Mouse (Mus musculus) liver, embryonic 11.5 days (tissue): ENCODE measurements around the gene Tns3. TPM values are rescaled to one million over a fixed set of nuclear protein-coding genes. Genes with fewer than 3 reads are reported as not detected.

Experiments used
- ATAC-seq: fragments of 200-750 bp; cut with Nextera tagmentation; replicated peaks from 2 replicates; pipeline ENCODE4 v1.8.0; 2017; ENCODE audit warnings: moderate number of reproducible peaks, mild to moderate bottlenecking, moderate TSS enrichment, moderate library complexity; ENCODE audit not compliant: low FRiP score
- DNase-seq: peaks from one replicate; pipeline ENCODE4 v3.0.0-alpha.2; 2017; ENCODE audit warnings: low spot score
- H3K27ac ChIP-seq: fragments of 300-500 bp; sonication (generic); 2 replicates; pipeline ENCODE4 v1.5.1; 2014; ENCODE audit warnings: mild to moderate bottlenecking, low read depth, low read length, control low read depth
- H3K27me3 ChIP-seq: fragments of 300-500 bp; sonication (generic); replicated peaks from 2 replicates; pipeline ENCODE4 v1.6.1; 2014; ENCODE audit warnings: low read length, mixed read lengths; ENCODE audit not compliant: control insufficient read depth, insufficient read depth
- H3K36me3 ChIP-seq: fragments of 300-500 bp; sonication (generic); 2 replicates; pipeline ENCODE4 v1.6.1; 2014; ENCODE audit warnings: mild to moderate bottlenecking, low read length, moderate library complexity, mixed read lengths; ENCODE audit not compliant: control insufficient read depth, insufficient read depth
- H3K4me1 ChIP-seq: fragments of 300-500 bp; sonication (generic); replicated peaks from 2 replicates; pipeline ENCODE4 v1.6.1; 2014; ENCODE audit warnings: low read length, mixed read lengths; ENCODE audit not compliant: control insufficient read depth, insufficient read depth
- H3K4me2 ChIP-seq: fragments of 300-500 bp; sonication (generic); 2 replicates; pipeline ENCODE4 v1.6.1; 2014; ENCODE audit warnings: mild to moderate bottlenecking, control low read depth, moderate library complexity
- H3K4me3 ChIP-seq: fragments of 300-500 bp; sonication (generic); 2 replicates; pipeline ENCODE4 v1.5.1; 2014; ENCODE audit warnings: low read depth, low read length, control low read depth
- H3K9ac ChIP-seq: fragments of 300-500 bp; sonication (generic); 2 replicates; pipeline ENCODE4 v1.6.1; 2014; ENCODE audit warnings: low read depth, low read length, control low read depth
- H3K9me3 ChIP-seq: fragments of 300-500 bp; sonication (generic); 2 replicates; pipeline ENCODE4 v1.6.1; 2016; ENCODE audit warnings: low read length, inconsistent platforms, mixed read lengths; ENCODE audit not compliant: control insufficient read depth
- WGBS: fragments of 180-500 bp; shearing (Covaris S2); extraction: QIAGEN DNeasy Blood & Tissue Kit; methylation state at CpG from one replicate; pipeline ENCODE4 v1.1.7; 2014; 5-methylcytosine and 5-hydroxymethylcytosine counted together
- polyA plus RNA-seq: library from polyadenylated mRNA; unstranded; fragments of >200 nt; fragmentation: Nextera tagmentation; extraction: Ambion mirVana; gene quantifications from 2 replicates; pipeline ENCODE4 v1.2.1, GENCODE M21; 2014

The Tns3 gene
- polyA plus RNA-seq, 1 experiment from 2014 or later, result 9.8 TPM

- DNase-seq (no peak), ATAC-seq (no peak)
- Histone ChIP-seq H3K36me3 (no peaks in the 10 kb centered on the region), H3K4me2 (no peak overlapping the region), H3K4me3 (no peak overlapping the region), H3K27me3 (no peaks in the 10 kb centered on the region), H3K4me1 (peaks cover 7% of the 10 kb centered on the region), H3K27ac (no peak overlapping the region), H3K9me3 (no peaks in the 10 kb centered on the region), H3K9ac (no peak overlapping the region)
- 88% methylated on average over 3 of the region's 3 CpGs for WGBS
These were observed 76.4 kb downstream of the Tns3 start for GRCm38 (mm10) chr11:8587941-8588340.

- DNase-seq (no peak), ATAC-seq (no peak)
- H3K9me3 ChIP-seq, result no peaks in the 10 kb centered on the region
- no peaks in the 10 kb centered on the region for H3K36me3 ChIP-seq
- H3K27me3 ChIP-seq, result no peaks in the 10 kb centered on the region
- H3K9ac ChIP-seq, result no peak overlapping the region
- 76% methylated on average over 10 of the region's 10 CpGs for WGBS
- H3K27ac ChIP-seq, result no peak overlapping the region
- no peak overlapping the region for H3K4me2 ChIP-seq
- no peak overlapping the region for H3K4me3 ChIP-seq
- peaks cover 11% of the 10 kb centered on the region for H3K4me1 ChIP-seq
These were observed 77.2 kb downstream of the Tns3 start for GRCm38 (mm10) chr11:8586996-8587644.

GRCm38 (mm10) chr11:8586374-8586773 is 78.0 kb downstream of the Tns3 start:
- H3K9ac ChIP-seq, result no peak overlapping the region
- ATAC-seq, result no peak
- no peak for DNase-seq
- H3K27ac ChIP-seq, result no peak overlapping the region
- no peak overlapping the region for H3K4me2 ChIP-seq
- H3K4me3 ChIP-seq, result no peak overlapping the region
- WGBS, result 42% methylated on average over 2 of the region's 2 CpGs
- H3K4me1 ChIP-seq, result peaks cover 11% of the 10 kb centered on the region
- no peaks in the 10 kb centered on the region for H3K27me3 ChIP-seq
- H3K36me3 ChIP-seq, result no peaks in the 10 kb centered on the region
- no peaks in the 10 kb centered on the region for H3K9me3 ChIP-seq

GRCm38 (mm10) chr11:8585686-8586085 is 78.6 kb downstream of the Tns3 start:
- DNase-seq, result no peak
- Histone ChIP-seq H3K4me3 (no peak overlapping the region), H3K27ac (no peak overlapping the region), H3K9me3 (no peaks in the 10 kb centered on the region), H3K9ac (no peak overlapping the region), H3K27me3 (no peaks in the 10 kb centered on the region), H3K36me3 (no peaks in the 10 kb centered on the region), H3K4me1 (peaks cover 11% of the 10 kb centered on the region), H3K4me2 (no peak overlapping the region)
- WGBS, result 69% methylated on average over 3 of the region's 3 CpGs
- no peak for ATAC-seq

- 75% methylated on average over 1 of the region's 1 CpGs for WGBS
- no peak for ATAC-seq
These were observed 79.4 kb downstream of the Tns3 start for GRCm38 (mm10) chr11:8584925-8585324.

GRCm38 (mm10) chr11:8584307-8584706 is 80.0 kb downstream of the Tns3 start:
- Histone ChIP-seq H3K27ac (no peak overlapping the region), H3K4me2 (no peak overlapping the region), H3K27me3 (no peaks in the 10 kb centered on the region), H3K9ac (no peak overlapping the region), H3K9me3 (no peaks in the 10 kb centered on the region), H3K4me3 (no peak overlapping the region), H3K36me3 (no peaks in the 10 kb centered on the region), H3K4me1 (peaks cover 13% of the 10 kb centered on the region)
- ATAC-seq, result no peak
- no peak for DNase-seq
- 78% methylated on average over 2 of the region's 2 CpGs for WGBS

More at GRCm38 (mm10) chr11:8584925-8585324, 79.4 kb downstream of the Tns3 start:
- DNase-seq, result no peak
- no peak overlapping the region for H3K4me3 ChIP-seq
- no peak overlapping the region for H3K9ac ChIP-seq
- H3K4me2 ChIP-seq, result no peak overlapping the region
- H3K27me3 ChIP-seq, result no peaks in the 10 kb centered on the region
- no peak overlapping the region for H3K27ac ChIP-seq
- H3K36me3 ChIP-seq, result no peaks in the 10 kb centered on the region
- H3K4me1 ChIP-seq, result peaks cover 13% of the 10 kb centered on the region
- H3K9me3 ChIP-seq, result no peaks in the 10 kb centered on the region

GRCm38 (mm10) chr11:8583137-8583536 is 81.2 kb downstream of the Tns3 start:
- H3K4me1 ChIP-seq, result peaks cover 8% of the 10 kb centered on the region
- WGBS, result 83% methylated on average over 3 of the region's 3 CpGs

GRCm38 (mm10) chr11:8582101-8582920 is 82.0 kb downstream of the Tns3 start:
- Histone ChIP-seq H3K27ac (no peak overlapping the region), H3K4me2 (no peak overlapping the region), H3K4me1 (peaks cover 8% of the 10 kb centered on the region), H3K9ac (no peak overlapping the region), H3K9me3 (no peaks in the 10 kb centered on the region), H3K36me3 (no peaks in the 10 kb centered on the region), H3K4me3 (no peak overlapping the region), H3K27me3 (no peaks in the 10 kb centered on the region)
- DNase-seq (no peak), ATAC-seq (peak; percentile 50)
- 78% methylated on average over 10 of the region's 10 CpGs for WGBS

More at GRCm38 (mm10) chr11:8583137-8583536, 81.2 kb downstream of the Tns3 start:
- Histone ChIP-seq H3K36me3 (no peaks in the 10 kb centered on the region), H3K4me2 (no peak overlapping the region), H3K9ac (no peak overlapping the region), H3K9me3 (no peaks in the 10 kb centered on the region), H3K27ac (no peak overlapping the region), H3K27me3 (no peaks in the 10 kb centered on the region), H3K4me3 (no peak overlapping the region)
- no peak for ATAC-seq
- no peak for DNase-seq

GRCm38 (mm10) chr11:8579789-8580188 is 84.5 kb downstream of the Tns3 start:
- DNase-seq, result no peak

More at GRCm38 (mm10) chr11:8579789-8580188, 84.5 kb downstream of the Tns3 start:
- H3K4me1 ChIP-seq, result peaks cover 8% of the 10 kb centered on the region
- 61% methylated on average over 5 of the region's 5 CpGs for WGBS
- no peaks in the 10 kb centered on the region for H3K27me3 ChIP-seq
- no peak for ATAC-seq
- H3K36me3 ChIP-seq, result no peaks in the 10 kb centered on the region
- H3K9ac ChIP-seq, result no peak overlapping the region
- H3K4me2 ChIP-seq, result no peak overlapping the region
- no peaks in the 10 kb centered on the region for H3K9me3 ChIP-seq
- H3K4me3 ChIP-seq, result no peak overlapping the region
- H3K27ac ChIP-seq, result no peak overlapping the region
